Mouse (Mus musculus) c-Kit-positive CD71-positive TER-119-negative erythroid progenitor cells, embryonic 14.5 days (primary cell): ENCODE measurements around the gene Gpc5.
"Not testable (repeated sequence)": the region's sequence is repeated elsewhere in the genome, so short reads cannot be mapped to it uniquely, and the experiment has no call there.

ENCODE experiments used
- DNase-seq: peaks from one replicate; pipeline ENCODE4 v3.0.0-alpha.2; 2013; ENCODE audit warnings: low read depth

Gpc5 gene

GRCm38 (mm10) chr14:115092081-115092480, at the start of gene Gpc5:
Gpc5 (plus strand) TSS chr14:115092215.
- peak; percentile 50 for DNase-seq

- DNase-seq, result no peak
Observed at GRCm38 (mm10) chr14:115042660-115043059, 49.4 kb upstream of the Gpc5 start.

- no peak for DNase-seq
Observed at GRCm38 (mm10) chr14:115044016-115044415, 48.0 kb upstream of the Gpc5 start.

- no peak for DNase-seq
Observed at GRCm38 (mm10) chr14:115045712-115046111, 46.3 kb upstream of the Gpc5 start.

- no peak for DNase-seq
Observed at GRCm38 (mm10) chr14:115047316-115047715, 44.7 kb upstream of the Gpc5 start.

GRCm38 (mm10) chr14:115047990-115048862, 43.8 kb upstream of the Gpc5 start:
- no peak for DNase-seq

- DNase-seq, result no peak
Observed at GRCm38 (mm10) chr14:115048863-115049566, 43.0 kb upstream of the Gpc5 start.

- DNase-seq, result no peak
Observed at GRCm38 (mm10) chr14:115049831-115050230, 42.2 kb upstream of the Gpc5 start.

- no peak for DNase-seq
Observed at GRCm38 (mm10) chr14:115051106-115051760, 40.8 kb upstream of the Gpc5 start.

GRCm38 (mm10) chr14:115052371-115052770, 39.6 kb upstream of the Gpc5 start:
- DNase-seq, result no peak

GRCm38 (mm10) chr14:115054252-115054651, 37.8 kb upstream of the Gpc5 start:
- no peak for DNase-seq

GRCm38 (mm10) chr14:115057524-115057923, 34.5 kb upstream of the Gpc5 start:
- DNase-seq, result no peak

- not testable (repeated sequence) for DNase-seq
Observed at GRCm38 (mm10) chr14:115066164-115066563, 25.9 kb upstream of the Gpc5 start.

- no peak for DNase-seq
Observed at GRCm38 (mm10) chr14:115070534-115070933, 21.5 kb upstream of the Gpc5 start.

- no peak for DNase-seq
Observed at GRCm38 (mm10) chr14:115077340-115077739, 14.7 kb upstream of the Gpc5 start.

GRCm38 (mm10) chr14:115078064-115078463, 14.0 kb upstream of the Gpc5 start:
- DNase-seq, result no peak

- no peak for DNase-seq
Observed at GRCm38 (mm10) chr14:115081728-115082502, 10.1 kb upstream of the Gpc5 start.

GRCm38 (mm10) chr14:115090516-115090915, 1.5 kb upstream of the Gpc5 start:
- DNase-seq, result no peak

GRCm38 (mm10) chr14:115092510-115092909, 495 bp downstream of the Gpc5 start:
- no peak for DNase-seq

- no peak for DNase-seq
Observed at GRCm38 (mm10) chr14:115092952-115093351, 937 bp downstream of the Gpc5 start.

- no peak for DNase-seq
Observed at GRCm38 (mm10) chr14:115100617-115101299, 8.7 kb downstream of the Gpc5 start.
